Mouse (Mus musculus) lung, postnatal 0 days (tissue): ENCODE data around the gene Syt14.

Experiments
- CTCF ChIP-seq: IDR thresholded peaks from 2 replicates; pipeline ENCODE4 v1.5.1; 2016; ENCODE audit warnings: antibody characterized with exemption, mild to moderate bottlenecking
- EP300 ChIP-seq: IDR thresholded peaks from 2 replicates; pipeline ENCODE4 v1.6.1; 2016; ENCODE audit warnings: antibody characterized with exemption, mild to moderate bottlenecking, control low read depth

DNA sequence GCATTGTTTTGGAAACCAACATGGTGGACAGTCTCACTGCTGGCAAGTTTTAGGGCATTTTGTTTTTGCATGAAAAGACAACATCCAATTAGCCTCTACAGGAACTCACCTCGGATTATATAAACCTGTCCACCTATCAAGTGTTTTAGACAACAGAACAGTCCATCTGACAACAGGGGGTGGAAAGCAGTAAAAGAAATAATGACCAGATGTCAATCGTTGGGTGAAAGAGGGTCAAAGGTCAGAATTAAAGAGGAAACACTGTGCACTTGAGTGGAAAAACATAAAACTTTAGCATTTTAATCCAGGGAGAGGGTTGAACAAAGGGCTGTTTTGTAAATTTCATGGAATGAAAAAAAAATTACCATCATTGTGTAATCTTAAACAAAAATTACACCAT lies 136.8 kb downstream of the Syt14 start:
- TF ChIP-seq CTCF (no peak), EP300 (no peak)
